Mouse (Mus musculus) bone marrow, adult 2 months (tissue): ENCODE data around the gene Ndrg3.

ENCODE experiments used
- CTCF ChIP-seq: fragments of 200-500 bp; IDR thresholded peaks from 2 replicates; pipeline ENCODE4 v1.5.1; 2011; ENCODE audit warnings: low read length, control low read depth; ENCODE audit not compliant: control insufficient read depth, insufficient read depth
- POLR2A ChIP-seq: fragments of 200-500 bp; IDR thresholded peaks from 2 replicates; pipeline ENCODE4 v1.6.1; 2011; ENCODE audit warnings: low read depth, mild to moderate bottlenecking, control low read depth, low read length, borderline replicate concordance; ENCODE audit not compliant: control insufficient read depth

- TF ChIP-seq POLR2A, result no peak
- no peak for TF ChIP-seq CTCF
Observed at GRCm38 (mm10) chr2:156935005-156935404, 56.9 kb downstream of the Ndrg3 start.
